Comparison of ENCODE assay signal across 13 mouse cellular contexts in the genomic region with DNA sequence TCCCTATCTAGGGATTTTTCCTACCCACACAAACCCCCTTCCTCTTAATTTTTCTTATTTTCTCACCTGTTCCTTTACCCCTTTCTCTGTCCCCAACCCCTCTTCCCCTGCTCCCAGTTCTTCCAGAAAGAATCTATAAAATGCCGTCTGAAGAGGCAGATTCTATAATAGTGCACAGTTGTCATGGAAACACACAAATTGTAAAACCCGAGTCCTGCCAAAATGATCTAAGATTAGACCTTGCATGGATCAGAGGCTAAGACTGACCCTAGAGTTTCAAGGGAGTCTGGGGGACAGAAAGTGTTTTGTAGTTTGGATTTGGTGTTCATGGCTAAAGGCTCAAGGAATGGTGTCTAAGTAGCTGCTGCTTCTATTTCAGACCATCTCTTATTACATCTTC.
DNase-seq lines count a peak whose midpoint lies in the region; ATAC-seq lines count a peak whose summit lies in the region.
"Had no signal": no experiment of that assay in that cellular context is flagged by ENCODE, and none has a peak within 500 bp of the region (broad histone marks: within the 10 kb centered on the region; RNA-seq: fewer than 3 reads in every experiment).

No protein-coding gene starts in this region.

- no peak for DNase-seq in frontal cortex, postnatal 25 days (ENCODE audit: low spot score in 2 of 2)
- DNase-seq in right cerebral cortex, adult 18-20 months: peak; percentile 21
- DNase-seq in right cerebral cortex, postnatal 4 days: no peak
- DNase-seq in layer of hippocampus, adult 9-11 months: peak; percentile 6
- DNase-seq in kidney, postnatal 25 days: no peak
- no peak for DNase-seq in adrenal gland, adult (ENCODE audit: inconsistent age in 2 of 2, low spot score in 1 of 2)
- DNase-seq: B cell, adult 2 months; cerebellum, adult 8-10 months; heart, postnatal 4 days; lung, adult 2 months; thymus, postnatal 36 days had no signal

- peak; percentile 70; the same call in 1 of the 2 replicates for ATAC-seq in frontal cortex, adult (ENCODE audit: low TSS enrichment)
- ATAC-seq: Patski had no signal

Comparison
In these comparisons a context has a peak if more than half of its experiments do, and no peak if none do; other contexts are left out.
1. DNase-seq: peak in right cerebral cortex, adult 18-20 months (single experiment) and layer of hippocampus, adult 9-11 months (single experiment); none in frontal cortex, postnatal 25 days (0 of 2), right cerebral cortex, postnatal 4 days (single experiment), kidney, postnatal 25 days (0 of 2) and adrenal gland, adult (0 of 2).